Mouse (Mus musculus): Measurements from ENCODE around the gene Thrb. TPM values are rescaled to one million over a fixed set of nuclear protein-coding genes. Genes with fewer than 3 reads are reported as not detected.

Thrb gene
- total and polyA plus RNA-seq, 3 experiments: 7.7 to 28.1 (median 27.5) TPM

DNA sequence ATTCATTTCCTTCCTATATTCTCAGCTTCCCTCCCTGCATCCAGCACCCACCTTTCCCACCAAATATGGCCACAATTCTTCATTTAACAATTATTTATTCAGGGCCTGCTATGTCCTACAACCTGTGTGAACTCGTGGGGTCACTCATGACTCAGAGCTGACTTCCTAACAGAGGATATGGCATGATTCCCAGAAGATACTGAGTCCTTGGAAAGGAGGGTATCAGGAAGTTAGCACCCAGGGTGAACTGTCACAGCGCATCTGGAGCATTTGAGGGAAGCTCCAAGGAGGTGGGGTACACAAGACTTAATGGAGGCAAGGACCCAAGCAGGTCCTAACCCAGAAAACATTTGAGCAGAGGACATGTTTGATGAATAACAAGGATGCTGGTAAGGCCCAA lies 256.6 kb downstream of the Thrb start:
- no peak overlapping the region for H3K27ac ChIP-seq
- TF ChIP-seq POLR2A (IDR thresholded peaks at IDR 0.05; ENCODE audit: insufficient read depth, low read depth, low read length): no peak
- DNase-seq: no peak
- intact Hi-C loops (cut with DNase I): no loop called here
- peaks cover 3% of the 10 kb centered on the region; the same call in 1 of the 2 replicates for H3K4me1 ChIP-seq (ENCODE audit: control insufficient read depth, insufficient read depth, low read length)
- no peaks in the 10 kb centered on the region for H3K79me2 ChIP-seq (replicated peaks; ENCODE audit: control insufficient read depth, insufficient read depth, low read length)
- no peaks in the 10 kb centered on the region for H3K27me3 ChIP-seq (ENCODE audit: control insufficient read depth, insufficient read depth, low read length)
- 15% methylated on average over 2 of the region's 2 CpGs for WGBS
- peaks cover 2% of the 10 kb centered on the region; the same call in 1 of the 2 replicates for H3K36me3 ChIP-seq (ENCODE audit: control insufficient read depth, insufficient read depth, low read length)
- H3K9ac ChIP-seq (ENCODE audit: low read depth, low read length): no peak overlapping the region
- no peak overlapping the region for H3K4me3 ChIP-seq

DNA sequence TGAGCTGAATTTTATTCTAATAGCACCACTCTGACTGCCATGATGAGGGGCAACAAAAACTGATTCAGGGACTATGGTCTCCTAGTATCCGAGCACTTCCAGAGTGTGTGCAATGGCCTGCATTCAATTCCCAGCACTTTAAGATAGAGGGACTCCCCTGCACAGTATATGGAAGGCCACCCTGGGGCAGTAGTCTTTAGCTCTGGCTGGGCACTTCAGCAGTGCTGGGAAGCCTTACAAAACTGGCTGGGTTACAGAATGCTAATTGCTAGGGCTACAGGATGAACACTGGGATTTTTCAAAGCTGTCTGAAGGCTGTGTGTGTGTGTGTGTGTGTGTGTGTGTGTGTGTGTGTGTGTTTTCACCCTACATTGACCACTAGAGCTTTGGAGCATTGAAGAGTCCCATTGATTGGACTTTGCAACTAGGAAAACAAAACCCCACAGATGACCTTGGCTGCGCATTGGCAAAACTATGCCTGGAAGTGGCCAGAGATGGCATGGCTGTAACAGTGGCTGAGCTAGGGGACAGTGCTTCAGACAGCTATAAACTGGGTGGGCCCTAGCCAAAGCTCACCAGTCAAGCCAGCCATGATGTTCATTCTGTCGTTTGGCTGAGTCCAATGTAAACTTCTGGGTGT lies 257.2 kb downstream of the Thrb start:
- no peak for TF ChIP-seq EP300 (IDR thresholded peaks at IDR 0.05; ENCODE audit: insufficient read depth, low read depth, low read length)
- TF ChIP-seq POLR2A (IDR thresholded peaks at IDR 0.05; ENCODE audit: insufficient read depth, low read depth, low read length): no peak
- no peak for TF ChIP-seq CTCF (IDR thresholded peaks at IDR 0.05)
- H3K79me2 ChIP-seq (replicated peaks; ENCODE audit: control insufficient read depth, insufficient read depth, low read length): no peaks in the 10 kb centered on the region
- H3K4me1 ChIP-seq (ENCODE audit: control insufficient read depth, insufficient read depth, low read length): peaks cover 3% of the 10 kb centered on the region; the same call in 1 of the 2 replicates
- H3K27ac ChIP-seq: no peak overlapping the region
- H3K27me3 ChIP-seq (ENCODE audit: control insufficient read depth, insufficient read depth, low read length): no peaks in the 10 kb centered on the region
- no peak for DNase-seq
- no peak overlapping the region for H3K9ac ChIP-seq (ENCODE audit: low read depth, low read length)
- intact Hi-C loops (cut with DNase I): no loop called here
- H3K4me3 ChIP-seq: no peak overlapping the region
- H3K36me3 ChIP-seq (ENCODE audit: control insufficient read depth, insufficient read depth, low read length): peaks cover 2% of the 10 kb centered on the region; the same call in 1 of the 2 replicates
- 76% methylated on average over 3 of the region's 3 CpGs for WGBS

DNA sequence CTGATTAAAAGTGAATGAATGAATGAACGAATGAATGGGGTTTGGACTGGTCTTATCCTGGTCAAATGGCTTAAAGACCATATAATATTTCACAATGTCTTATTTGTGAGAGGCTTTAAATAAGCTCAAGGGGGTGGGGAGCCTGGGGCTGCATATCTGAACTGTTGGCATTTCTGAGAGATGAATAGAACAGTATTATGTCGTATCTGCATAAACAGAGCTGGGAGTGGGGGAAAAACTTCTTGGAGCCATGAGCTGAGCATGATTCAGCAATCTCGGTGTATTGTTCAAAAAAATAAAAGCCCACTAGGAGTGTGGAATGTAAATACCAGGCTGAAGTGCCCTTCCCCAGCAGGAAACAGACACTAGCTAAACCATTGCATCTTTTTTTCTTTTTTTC lies 257.8 kb downstream of the Thrb start:
- no peak overlapping the region for H3K27ac ChIP-seq
- DNase-seq: no peak
- no peak overlapping the region for H3K9ac ChIP-seq (ENCODE audit: low read depth, low read length)
- WGBS: 42% methylated on average over 3 of the region's 3 CpGs
- intact Hi-C loops (cut with DNase I): no loop called here
- H3K36me3 ChIP-seq (ENCODE audit: control insufficient read depth, insufficient read depth, low read length): peaks cover 2% of the 10 kb centered on the region; the same call in 1 of the 2 replicates
- H3K27me3 ChIP-seq (ENCODE audit: control insufficient read depth, insufficient read depth, low read length): no peaks in the 10 kb centered on the region
- H3K4me1 ChIP-seq (ENCODE audit: control insufficient read depth, insufficient read depth, low read length): peaks cover 3% of the 10 kb centered on the region; the same call in 1 of the 2 replicates
- H3K79me2 ChIP-seq (replicated peaks; ENCODE audit: control insufficient read depth, insufficient read depth, low read length): no peaks in the 10 kb centered on the region
- no peak overlapping the region for H3K4me3 ChIP-seq
- no peak for TF ChIP-seq EP300 (IDR thresholded peaks at IDR 0.05; ENCODE audit: insufficient read depth, low read depth, low read length)
- TF ChIP-seq CTCF (IDR thresholded peaks at IDR 0.05): no peak
- TF ChIP-seq POLR2A (IDR thresholded peaks at IDR 0.05; ENCODE audit: insufficient read depth, low read depth, low read length): no peak

DNA sequence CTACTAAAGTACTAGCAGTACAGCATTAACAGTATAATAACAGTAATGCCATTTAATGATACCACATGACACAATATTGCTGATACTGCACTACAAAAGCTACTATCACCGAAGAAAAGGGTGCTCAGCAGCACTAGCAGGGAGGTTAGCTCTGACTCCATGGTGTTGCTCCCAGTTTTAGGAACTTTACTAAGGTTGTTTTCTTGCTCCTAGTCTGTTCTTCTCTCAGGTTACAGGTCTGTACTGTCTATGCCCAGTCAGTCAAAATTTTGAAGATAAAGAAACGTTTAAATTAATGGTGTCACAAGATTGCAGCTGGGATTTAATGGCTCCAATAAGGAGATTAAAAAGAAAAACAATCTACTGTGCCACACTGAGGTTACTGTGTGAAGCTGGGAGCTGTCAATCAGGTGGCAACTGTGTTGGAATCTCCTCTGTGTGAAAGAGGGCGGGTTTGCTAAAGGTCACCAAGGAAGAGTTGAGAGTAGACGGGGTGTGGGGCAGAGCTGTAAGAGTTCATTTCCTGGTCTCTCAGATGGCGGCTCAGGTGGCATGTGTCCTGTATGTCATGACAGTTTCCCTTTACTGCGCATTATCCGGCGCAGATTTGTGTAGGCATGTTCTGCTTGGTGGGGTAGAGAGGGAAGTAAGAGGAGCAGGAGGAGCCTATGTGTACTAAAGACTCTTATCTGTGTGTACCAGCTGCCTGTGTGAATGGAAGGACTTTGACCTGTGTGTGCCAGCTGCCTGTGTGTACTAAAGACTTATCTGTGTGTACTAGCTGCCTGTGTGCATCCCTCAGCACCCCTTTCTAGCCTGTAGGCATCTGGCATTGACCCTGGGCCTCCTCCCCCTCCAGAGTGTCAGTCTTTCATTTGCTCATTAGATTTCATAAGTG lies 263.0 kb downstream of the Thrb start:
- Histone ChIP-seq H3K4me3 (no peak overlapping the region), H3K4me1 (ENCODE audit: control insufficient read depth, insufficient read depth, low read length) (no peaks in the 10 kb centered on the region), H3K79me2 (replicated peaks; ENCODE audit: control insufficient read depth, insufficient read depth, low read length) (no peaks in the 10 kb centered on the region), H3K36me3 (ENCODE audit: control insufficient read depth, insufficient read depth, low read length) (no peaks in the 10 kb centered on the region), H3K9ac (ENCODE audit: low read depth, low read length) (no peak overlapping the region), H3K27ac (no peak overlapping the region), H3K27me3 (ENCODE audit: control insufficient read depth, insufficient read depth, low read length) (no peaks in the 10 kb centered on the region)
- intact Hi-C loops (cut with DNase I): no loop called here
- WGBS: 65% methylated on average over 8 of the region's 8 CpGs
- TF ChIP-seq POLR2A (IDR thresholded peaks at IDR 0.05; ENCODE audit: insufficient read depth, low read depth, low read length) (no peak), CTCF (IDR thresholded peaks at IDR 0.05) (no peak), EP300 (IDR thresholded peaks at IDR 0.05; ENCODE audit: insufficient read depth, low read depth, low read length) (no peak)
- no peak for DNase-seq

DNA sequence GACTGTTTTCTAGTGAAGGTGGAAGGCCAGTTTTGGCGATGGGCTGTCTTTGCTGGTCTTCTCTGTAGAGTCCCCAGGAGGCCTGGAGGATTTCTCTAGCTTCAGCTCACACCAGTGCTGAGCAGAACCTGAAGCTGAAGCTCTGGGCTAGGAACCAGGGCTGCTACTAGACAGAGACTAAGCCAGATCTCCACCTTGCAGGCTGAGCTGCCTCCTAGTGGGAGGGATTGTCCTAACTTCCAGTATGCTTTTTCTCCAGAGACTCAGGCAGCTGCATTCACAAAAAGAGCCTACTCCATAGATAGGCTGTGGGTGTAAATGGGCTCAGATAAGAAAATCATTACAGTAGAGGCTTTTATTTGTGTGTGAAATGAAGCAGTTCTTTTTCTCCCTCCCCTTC lies 267.4 kb downstream of the Thrb start:
- TF ChIP-seq POLR2A (IDR thresholded peaks at IDR 0.05; ENCODE audit: insufficient read depth, low read depth, low read length) (no peak), EP300 (IDR thresholded peaks at IDR 0.05; ENCODE audit: insufficient read depth, low read depth, low read length) (0 out of 2 replicates have a peak, but pooled peaks have one; percentile 42), CTCF (IDR thresholded peaks at IDR 0.05) (peak; percentile 76)
- H3K9ac ChIP-seq (ENCODE audit: low read depth, low read length): no peak overlapping the region
- no peaks in the 10 kb centered on the region for H3K36me3 ChIP-seq (ENCODE audit: control insufficient read depth, insufficient read depth, low read length)
- no peak overlapping the region for H3K4me3 ChIP-seq
- H3K79me2 ChIP-seq (replicated peaks; ENCODE audit: control insufficient read depth, insufficient read depth, low read length): no peaks in the 10 kb centered on the region
- H3K4me1 ChIP-seq (ENCODE audit: control insufficient read depth, insufficient read depth, low read length): no peaks in the 10 kb centered on the region
- no peak overlapping the region for H3K27ac ChIP-seq
- intact Hi-C loops (cut with DNase I): loop anchor here (2.0 kb wide), 1 partner anchor 269 kb away; no protein-coding TSS in a partner anchor
- H3K27me3 ChIP-seq (ENCODE audit: control insufficient read depth, insufficient read depth, low read length): no peaks in the 10 kb centered on the region
- 59% methylated on average over 1 of the region's 1 CpGs for WGBS
- DNase-seq: peak; percentile 39 to 42

DNA sequence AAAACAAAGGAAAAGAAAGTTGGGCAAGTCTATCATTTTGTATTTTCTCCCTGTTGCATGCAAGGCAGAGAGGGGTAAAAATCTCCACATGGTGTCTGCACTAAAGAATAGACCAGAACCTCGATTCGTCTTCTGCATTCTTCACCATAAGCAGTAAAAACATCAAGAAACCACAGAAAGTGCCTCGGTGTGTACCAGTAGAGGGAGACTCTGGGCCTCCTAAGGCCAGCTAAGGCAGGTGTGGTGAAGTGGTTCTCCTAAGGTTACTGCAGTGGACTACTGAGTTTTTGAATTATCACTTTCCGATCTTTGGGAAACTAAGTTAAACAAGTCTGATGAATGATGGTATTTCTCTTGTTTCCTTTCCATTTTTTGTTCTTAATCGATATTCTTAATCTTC lies 269.5 kb downstream of the Thrb start:
- no peak for DNase-seq
- no peaks in the 10 kb centered on the region for H3K79me2 ChIP-seq (replicated peaks; ENCODE audit: control insufficient read depth, insufficient read depth, low read length)

More for the DNA sequence above, 269.5 kb downstream of the Thrb start:
- no peak overlapping the region for H3K27ac ChIP-seq
- H3K36me3 ChIP-seq (ENCODE audit: control insufficient read depth, insufficient read depth, low read length): no peaks in the 10 kb centered on the region
- no peak for TF ChIP-seq EP300 (IDR thresholded peaks at IDR 0.05; ENCODE audit: insufficient read depth, low read depth, low read length)
- 0 out of 2 replicates have a peak, but pooled peaks have one; percentile 15 for TF ChIP-seq CTCF (IDR thresholded peaks at IDR 0.05)
- no peak for TF ChIP-seq POLR2A (IDR thresholded peaks at IDR 0.05; ENCODE audit: insufficient read depth, low read depth, low read length)
- H3K9ac ChIP-seq (ENCODE audit: low read depth, low read length): no peak overlapping the region
- intact Hi-C loops (cut with DNase I): no loop called here
- no peaks in the 10 kb centered on the region for H3K27me3 ChIP-seq (ENCODE audit: control insufficient read depth, insufficient read depth, low read length)
- WGBS: 78% methylated on average over 5 of the region's 5 CpGs
- H3K4me3 ChIP-seq: no peak overlapping the region
- H3K4me1 ChIP-seq (ENCODE audit: control insufficient read depth, insufficient read depth, low read length): no peaks in the 10 kb centered on the region
